Mouse (Mus musculus) embryonic facial prominence, embryonic 14.5 days (tissue): Measurements from ENCODE around the gene Clmp. TPM values are rescaled to one million over a fixed set of nuclear protein-coding genes. Genes with fewer than 3 reads are reported as not detected.
A peak's percentile ranks its signal among the peaks of the same experiment; 100 is the strongest.

Experiments
- ATAC-seq: fragments of 200-750 bp; cut with Nextera tagmentation; 2 replicates; pipeline ENCODE4 v1.8.0; 2017; ENCODE audit warnings: low read depth, moderate number of reproducible peaks, moderate TSS enrichment
- DNase-seq: peaks from one replicate; pipeline ENCODE4 v3.0.0-alpha.2; 2015; ENCODE audit warnings: low spot score
- H3K27ac ChIP-seq: fragments of 300-500 bp; sonication (generic); replicated peaks from 2 replicates; pipeline ENCODE4 v1.5.1; 2014; ENCODE audit warnings: low read depth, mild to moderate bottlenecking, low read length, moderate library complexity
- H3K27me3 ChIP-seq: fragments of 300-500 bp; sonication (generic); replicated peaks from 2 replicates; pipeline ENCODE4 v1.6.1; 2014; ENCODE audit warnings: low read length; ENCODE audit not compliant: control insufficient read depth, insufficient read depth
- H3K36me3 ChIP-seq: fragments of 300-500 bp; sonication (generic); 2 replicates; pipeline ENCODE4 v1.6.1; 2014; ENCODE audit warnings: low read length, mixed read lengths; ENCODE audit not compliant: control insufficient read depth, insufficient read depth
- H3K4me1 ChIP-seq: fragments of 300-500 bp; sonication (generic); 2 replicates; pipeline ENCODE4 v1.6.1; 2014; ENCODE audit warnings: antibody characterized with exemption, low read length; ENCODE audit not compliant: control insufficient read depth, insufficient read depth
- H3K4me2 ChIP-seq: fragments of 300-500 bp; sonication (generic); 2 replicates; pipeline ENCODE4 v1.6.1; 2014; ENCODE audit warnings: low read depth, mild to moderate bottlenecking, low read length, moderate library complexity, mixed read lengths
- H3K4me3 ChIP-seq: fragments of 300-500 bp; sonication (generic); 2 replicates; pipeline ENCODE4 v1.5.1; 2014; ENCODE audit warnings: low read depth, mild to moderate bottlenecking, low read length
- H3K9ac ChIP-seq: fragments of 300-500 bp; sonication (generic); 2 replicates; pipeline ENCODE4 v1.6.1; 2014; ENCODE audit warnings: low read depth, mild to moderate bottlenecking, low read length, moderate library complexity, mixed read lengths
- H3K9me3 ChIP-seq: fragments of 300-500 bp; sonication (generic); 2 replicates; pipeline ENCODE4 v1.6.1; 2016; ENCODE audit warnings: low read length; ENCODE audit not compliant: control insufficient read depth
- WGBS: fragments of 180-500 bp; shearing (Covaris S2); extraction: QIAGEN DNeasy Blood & Tissue Kit; methylation state at CpG from one replicate; pipeline ENCODE4 v1.1.7; 2014; 5-methylcytosine and 5-hydroxymethylcytosine counted together
- polyA plus RNA-seq: library from polyadenylated mRNA; unstranded; fragments of >200 nt; fragmentation: Nextera tagmentation; extraction: Ambion mirVana; gene quantifications from 2 replicates; pipeline ENCODE4 v1.2.1, GENCODE M21; 2014

The Clmp gene
- polyA plus RNA-seq, 1 experiment from 2014 or later: 51.2 TPM

DNA sequence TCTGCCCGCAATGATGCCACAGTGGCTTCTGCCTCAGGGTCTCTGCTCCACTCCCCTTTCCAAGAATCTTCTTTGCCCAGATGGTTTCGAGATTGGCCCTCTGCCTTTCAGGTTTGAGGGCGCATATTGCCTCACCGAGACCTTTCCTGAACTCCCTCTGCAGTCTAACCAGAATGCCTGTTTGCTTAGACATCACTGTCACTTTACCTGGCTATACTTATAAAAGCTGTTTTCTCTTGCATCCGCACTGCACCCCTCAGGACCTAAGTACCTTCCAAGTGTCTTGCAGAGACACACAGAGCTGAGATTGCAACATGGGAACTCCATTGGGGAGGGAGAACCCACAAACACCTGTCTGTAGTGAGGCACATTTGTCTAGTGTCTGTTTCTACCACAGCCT lies 14.5 kb downstream of the Clmp start:
- Histone ChIP-seq H3K4me1 (peaks cover 14% of the 10 kb centered on the region), H3K36me3 (peaks cover 11% of the 10 kb centered on the region; the same call in 1 of the 2 replicates), H3K27ac (no peak overlapping the region), H3K4me3 (no peak overlapping the region), H3K4me2 (no peak overlapping the region), H3K27me3 (no peaks in the 10 kb centered on the region), H3K9me3 (no peaks in the 10 kb centered on the region), H3K9ac (no peak overlapping the region)
- DNase-seq: no peak
- WGBS: 86% methylated on average over 5 of the region's 5 CpGs
- no peak for ATAC-seq

DNA sequence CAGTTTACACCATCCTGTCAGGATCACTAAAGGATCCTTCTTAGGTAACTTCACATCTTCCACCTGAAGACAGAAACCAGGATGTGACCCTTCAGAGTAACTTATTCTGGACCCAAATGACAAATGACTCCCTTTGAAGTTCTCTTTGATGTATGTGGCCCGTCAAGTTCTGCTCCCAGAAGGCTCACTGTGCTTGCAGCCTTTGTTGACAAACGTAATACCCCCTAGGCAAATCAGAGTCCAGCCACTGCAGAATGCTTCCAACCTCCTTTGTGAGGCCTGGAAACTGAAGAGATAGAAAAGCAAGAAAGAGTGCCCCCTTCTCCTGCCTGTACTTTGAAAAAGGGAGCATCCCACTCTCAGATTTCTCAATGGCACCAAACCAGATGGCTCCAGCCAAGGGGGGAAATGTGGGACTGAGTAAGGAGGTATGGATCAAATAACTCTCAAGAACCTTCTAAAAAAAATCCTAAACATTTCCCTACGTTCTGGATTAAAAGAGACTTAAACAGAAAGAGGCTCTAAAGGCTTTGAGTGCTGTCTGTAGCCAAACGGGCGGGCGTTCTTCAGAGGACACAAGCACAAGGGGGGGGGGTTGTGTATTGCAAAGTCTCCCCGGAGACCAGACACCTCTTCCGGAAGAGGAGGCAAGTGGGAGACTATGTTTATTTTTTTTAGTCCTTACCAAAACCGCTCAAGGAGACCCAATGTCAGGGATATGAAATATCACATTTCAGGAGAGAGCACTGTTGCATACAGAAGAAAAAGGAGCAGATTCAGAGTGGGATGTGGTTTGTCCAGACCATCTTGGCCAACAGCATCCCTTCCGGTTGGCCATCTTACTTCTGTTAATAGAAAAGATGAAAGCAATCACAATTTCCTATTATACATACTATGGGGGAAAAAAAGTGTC lies 18.9 kb downstream of the Clmp start:
- peak; percentile 48 for DNase-seq
- 0 out of 2 replicates have a peak, but pooled peaks have one; percentile 13 for ATAC-seq
- Histone ChIP-seq H3K27ac (peak overlapping the region; percentile 56), H3K4me1 (peaks cover 29% of the 10 kb centered on the region), H3K27me3 (no peaks in the 10 kb centered on the region), H3K4me2 (no peak overlapping the region), H3K4me3 (no peak overlapping the region), H3K9me3 (no peaks in the 10 kb centered on the region), H3K36me3 (no peaks in the 10 kb centered on the region), H3K9ac (no peak overlapping the region)
- WGBS: 16% methylated on average over 10 of the region's 10 CpGs

DNA sequence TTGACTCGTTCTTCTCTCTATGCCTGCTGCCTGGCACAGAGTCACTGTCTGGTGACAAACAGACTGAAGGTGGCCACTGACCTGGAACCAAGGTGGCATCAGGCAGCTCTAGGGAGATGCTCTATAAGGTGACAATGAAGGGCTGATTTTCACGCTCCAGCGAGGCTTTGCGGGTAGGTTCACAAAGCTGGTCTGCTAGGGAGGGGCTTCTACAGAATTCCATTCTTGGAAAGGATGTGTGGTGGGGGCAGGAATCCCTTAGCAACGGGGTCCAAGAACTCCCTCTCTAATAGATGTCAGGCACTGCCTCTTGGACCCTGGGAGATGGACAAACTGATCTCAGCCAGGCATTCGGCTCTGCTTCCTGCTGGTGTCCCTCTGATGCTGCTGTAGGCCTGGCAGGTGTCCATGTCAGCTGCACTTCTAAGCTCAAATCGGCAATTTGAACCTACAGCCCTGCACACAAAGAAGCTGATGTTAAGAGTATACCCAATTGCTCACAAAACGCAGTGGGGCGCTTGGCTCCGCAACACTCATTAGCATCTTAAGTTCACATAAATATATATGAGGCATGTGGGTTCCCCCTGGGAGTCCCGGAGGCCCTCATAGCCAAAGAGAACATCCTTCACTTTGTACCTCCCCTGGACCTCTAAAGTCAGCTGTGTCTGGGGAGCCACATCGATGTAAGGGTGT lies 22.8 kb downstream of the Clmp start:
- Histone ChIP-seq H3K4me3 (no peak overlapping the region), H3K4me2 (no peak overlapping the region), H3K27ac (peak overlapping the region; percentile 29; the same call in 1 of the 2 replicates), H3K4me1 (peaks cover 29% of the 10 kb centered on the region), H3K9me3 (no peaks in the 10 kb centered on the region), H3K36me3 (no peaks in the 10 kb centered on the region), H3K9ac (no peak overlapping the region), H3K27me3 (no peaks in the 10 kb centered on the region)
- peak; percentile 69 for DNase-seq
- 46% methylated on average over 12 of the region's 12 CpGs for WGBS
- peak; percentile 20; the same call in 1 of the 2 replicates for ATAC-seq

- peak overlapping the region; percentile 29; the same call in 1 of the 2 replicates for H3K27ac ChIP-seq
- no peak overlapping the region for H3K9ac ChIP-seq
- ATAC-seq (no peak), DNase-seq (no peak)
- 71% methylated on average over 7 of the region's 7 CpGs for WGBS
- no peaks in the 10 kb centered on the region for H3K36me3 ChIP-seq
- no peak overlapping the region for H3K4me3 ChIP-seq
- H3K27me3 ChIP-seq: no peaks in the 10 kb centered on the region
- H3K4me1 ChIP-seq: peaks cover 28% of the 10 kb centered on the region
- no peak overlapping the region for H3K4me2 ChIP-seq
- H3K9me3 ChIP-seq: no peaks in the 10 kb centered on the region
Measured at GRCm38 (mm10) chr9:40709141-40709537, 23.4 kb downstream of the Clmp start.

DNA sequence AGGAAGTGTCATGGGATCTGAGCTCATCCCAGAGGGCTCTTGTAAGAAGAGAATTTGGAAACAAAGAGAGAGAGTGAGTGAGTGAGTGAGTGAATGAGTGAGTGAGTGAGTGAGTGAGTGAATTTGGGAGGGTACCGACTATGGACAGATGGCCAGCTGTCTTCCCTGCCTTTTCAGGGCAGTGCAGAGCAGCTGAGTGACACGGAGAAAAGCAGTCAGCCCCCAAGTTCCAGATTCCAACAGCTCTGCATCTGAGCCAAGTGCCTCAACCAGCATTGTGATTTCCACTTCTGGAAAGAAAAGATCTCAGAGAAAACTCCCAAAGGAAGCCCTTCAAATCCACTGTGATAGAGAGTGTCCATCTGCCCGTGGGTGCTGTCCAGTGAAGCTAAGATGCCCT lies 23.8 kb downstream of the Clmp start:
- DNase-seq (no peak), ATAC-seq (no peak)
- H3K36me3 ChIP-seq: no peaks in the 10 kb centered on the region
- no peak overlapping the region for H3K4me3 ChIP-seq
- H3K27me3 ChIP-seq: no peaks in the 10 kb centered on the region
- H3K9me3 ChIP-seq: no peaks in the 10 kb centered on the region
- 66% methylated on average over 3 of the region's 3 CpGs for WGBS
- H3K9ac ChIP-seq: no peak overlapping the region
- no peak overlapping the region for H3K27ac ChIP-seq
- no peak overlapping the region for H3K4me2 ChIP-seq
- peaks cover 24% of the 10 kb centered on the region for H3K4me1 ChIP-seq

- ATAC-seq (no peak; the same call in 1 of the 2 replicates), DNase-seq (no peak)
- Histone ChIP-seq H3K4me3 (no peak overlapping the region), H3K27me3 (no peaks in the 10 kb centered on the region), H3K9ac (no peak overlapping the region), H3K27ac (no peak overlapping the region), H3K9me3 (no peaks in the 10 kb centered on the region), H3K4me1 (peaks cover 20% of the 10 kb centered on the region), H3K4me2 (no peak overlapping the region), H3K36me3 (no peaks in the 10 kb centered on the region)
- 50% methylated on average over 3 of the region's 3 CpGs for whole genome bisulfite sequencing
Measured at GRCm38 (mm10) chr9:40709991-40710390, 24.2 kb downstream of the Clmp start.

DNA sequence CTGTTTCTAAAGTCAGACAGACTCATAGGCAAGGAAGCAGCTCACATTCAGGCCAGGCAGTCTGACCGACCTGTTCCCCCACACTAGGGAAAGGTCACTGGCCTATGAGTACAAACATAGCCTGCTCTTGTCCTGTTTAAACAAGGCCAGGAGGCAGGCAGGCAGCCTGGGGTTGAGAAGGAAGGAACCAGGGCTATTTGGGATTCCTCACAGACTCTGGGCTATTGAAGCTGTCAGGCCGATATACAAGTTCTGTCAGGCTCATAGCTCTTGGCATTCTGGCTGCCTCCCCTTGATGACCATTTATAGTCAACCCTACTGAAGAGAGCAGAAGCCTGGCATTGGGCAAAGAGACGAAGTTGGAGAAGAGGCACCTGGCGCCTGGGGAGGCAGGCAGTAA lies 25.9 kb downstream of the Clmp start:
- Histone ChIP-seq H3K4me1 (peaks cover 17% of the 10 kb centered on the region; the same call in 1 of the 2 replicates), H3K4me3 (no peak overlapping the region), H3K9me3 (no peaks in the 10 kb centered on the region), H3K27me3 (no peaks in the 10 kb centered on the region), H3K9ac (no peak overlapping the region), H3K36me3 (no peaks in the 10 kb centered on the region), H3K4me2 (no peak overlapping the region), H3K27ac (no peak overlapping the region)
- 63% methylated on average over 4 of the region's 4 CpGs for WGBS
- no peak for ATAC-seq
- DNase-seq: no peak

GRCm38 (mm10) chr9:40717182-40717874 lies 31.6 kb downstream of the Clmp start:
- H3K27ac ChIP-seq: peak overlapping the region; percentile 4; the same call in 1 of the 2 replicates
- ATAC-seq (peak; percentile 46; the same call in 1 of the 2 replicates), DNase-seq (peak; percentile 52)
- no peaks in the 10 kb centered on the region for H3K36me3 ChIP-seq
- H3K4me3 ChIP-seq: no peak overlapping the region
- 44% methylated on average over 18 of the region's 18 CpGs for WGBS
- H3K27me3 ChIP-seq: no peaks in the 10 kb centered on the region
- no peak overlapping the region for H3K4me2 ChIP-seq
- no peaks in the 10 kb centered on the region for H3K9me3 ChIP-seq
- peaks cover 10% of the 10 kb centered on the region for H3K4me1 ChIP-seq
- no peak overlapping the region for H3K9ac ChIP-seq
